Mouse (Mus musculus) midbrain, embryonic 16.5 days (tissue): ENCODE measurements around the gene Tmem98. TPM values are rescaled to one million over a fixed set of nuclear protein-coding genes. Genes with fewer than 3 reads are reported as not detected.

ENCODE experiments used
- ATAC-seq: fragments of 200-750 bp; cut with Nextera tagmentation; 2 replicates; pipeline ENCODE4 v1.8.0; 2017; ENCODE audit warnings: moderate TSS enrichment
- H3K27ac ChIP-seq: fragments of 300-500 bp; sonication (generic); 2 replicates; pipeline ENCODE4 v1.5.1; 2014; ENCODE audit warnings: mild to moderate bottlenecking, low read length, mixed read lengths
- H3K27me3 ChIP-seq: fragments of 300-500 bp; sonication (generic); 2 replicates; pipeline ENCODE4 v1.6.1; 2014; ENCODE audit warnings: low read depth, low read length, mixed read lengths; ENCODE audit not compliant: control insufficient read depth, insufficient read depth
- H3K36me3 ChIP-seq: fragments of 300-500 bp; sonication (generic); 2 replicates; pipeline ENCODE4 v1.6.1; 2014; ENCODE audit warnings: mild to moderate bottlenecking, low read length, moderate library complexity, mixed read lengths; ENCODE audit not compliant: control insufficient read depth, insufficient read depth
- H3K4me1 ChIP-seq: fragments of 300-500 bp; sonication (generic); 2 replicates; pipeline ENCODE4 v1.6.1; 2014; ENCODE audit warnings: mild to moderate bottlenecking, low read length, mixed read lengths; ENCODE audit not compliant: control insufficient read depth, insufficient read depth
- H3K4me2 ChIP-seq: fragments of 300-500 bp; sonication (generic); 2 replicates; pipeline ENCODE4 v1.6.1; 2014; ENCODE audit warnings: mild to moderate bottlenecking, low read length, mixed read lengths
- H3K4me3 ChIP-seq: fragments of 300-500 bp; sonication (generic); 2 replicates; pipeline ENCODE4 v1.5.1; 2014; ENCODE audit warnings: low read depth, mild to moderate bottlenecking, low read length, moderate library complexity, mixed read lengths
- H3K9ac ChIP-seq: fragments of 300-500 bp; sonication (generic); 2 replicates; pipeline ENCODE4 v1.6.1; 2014; ENCODE audit warnings: low read depth, low read length, mixed read lengths
- H3K9me3 ChIP-seq: fragments of 300-500 bp; sonication (generic); replicated peaks from 2 replicates; pipeline ENCODE4 v1.6.1; 2014; ENCODE audit warnings: mild to moderate bottlenecking, low read length, mixed read lengths; ENCODE audit not compliant: control insufficient read depth, poor library complexity, severe bottlenecking
- WGBS: fragments of 180-500 bp; shearing (Covaris S2); extraction: QIAGEN DNeasy Blood & Tissue Kit; methylation state at CpG from one replicate; pipeline ENCODE4 v1.1.7; 2014; 5-methylcytosine and 5-hydroxymethylcytosine counted together
- polyA plus RNA-seq: library from polyadenylated mRNA; unstranded; fragments of >200 nt; fragmentation: Nextera tagmentation; extraction: Ambion mirVana; gene quantifications from 2 replicates; pipeline ENCODE4 v1.2.1, GENCODE M21; 2015

The Tmem98 gene
- polyA plus RNA-seq, 1 experiment from 2014 or later = 18.6 TPM

DNA sequence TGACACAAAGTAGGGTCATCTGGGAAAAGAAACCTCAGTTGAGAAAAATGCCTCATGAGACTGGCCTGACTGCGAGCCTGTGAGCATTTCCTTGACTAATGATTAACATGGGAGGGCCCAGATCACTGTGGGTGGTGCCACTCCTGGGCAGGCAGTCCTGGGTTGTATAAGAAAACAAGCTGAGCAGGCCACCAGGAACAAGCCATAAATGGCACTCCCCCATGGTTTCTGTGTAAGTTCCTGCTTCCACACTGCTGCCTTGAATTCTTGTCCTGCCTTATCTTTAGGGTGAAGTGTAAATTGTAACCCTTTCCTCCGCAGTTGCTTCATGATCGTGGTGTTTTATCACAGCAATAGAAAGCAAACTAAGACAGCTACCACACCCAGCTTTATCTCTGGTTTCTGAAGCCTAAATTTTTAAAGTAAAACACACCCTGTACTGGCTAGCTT lies 25.7 kb upstream of the Tmem98 start:
- H3K4me3 ChIP-seq = no peak overlapping the region
- no peaks in the 10 kb centered on the region for H3K36me3 ChIP-seq
- H3K27ac ChIP-seq = no peak overlapping the region
- no peaks in the 10 kb centered on the region for H3K9me3 ChIP-seq
- WGBS = 64% methylated on average over 3 of the region's 3 CpGs
- peaks cover under 1% of the 10 kb centered on the region; the same call in 1 of the 2 replicates for H3K4me1 ChIP-seq
- 0 out of 2 replicates have a peak, but pooled peaks cover 2% of the 10 kb centered on the region for H3K27me3 ChIP-seq
- H3K9ac ChIP-seq = no peak overlapping the region
- H3K4me2 ChIP-seq = no peak overlapping the region
- no peak for ATAC-seq

DNA sequence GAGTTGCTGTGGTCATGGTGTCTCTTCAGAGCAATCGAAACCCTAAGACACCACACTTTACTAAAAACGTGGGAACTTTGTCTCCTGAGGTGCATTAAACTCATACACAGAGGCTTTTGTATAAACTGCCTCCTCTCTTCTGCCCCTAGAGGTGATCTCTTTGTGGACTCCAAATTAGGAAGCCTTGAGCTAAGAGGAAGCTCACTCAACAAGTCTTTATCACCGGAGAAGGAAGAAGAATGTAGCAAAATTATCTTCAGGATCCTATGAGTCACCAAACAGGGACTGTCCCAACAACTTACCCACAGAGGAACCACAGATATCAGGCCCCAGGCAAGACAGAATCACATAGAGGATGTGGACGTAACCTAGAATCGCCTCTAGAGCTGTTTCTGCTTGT lies 24.3 kb upstream of the Tmem98 start:
- Histone ChIP-seq H3K9me3 (no peaks in the 10 kb centered on the region), H3K4me3 (no peak overlapping the region), H3K27me3 (0 out of 2 replicates have a peak, but pooled peaks cover 2% of the 10 kb centered on the region), H3K36me3 (no peaks in the 10 kb centered on the region), H3K27ac (no peak overlapping the region), H3K4me1 (no peaks in the 10 kb centered on the region), H3K4me2 (no peak overlapping the region), H3K9ac (no peak overlapping the region)
- WGBS = 86% methylated on average over 5 of the region's 5 CpGs
- ATAC-seq = no peak

DNA sequence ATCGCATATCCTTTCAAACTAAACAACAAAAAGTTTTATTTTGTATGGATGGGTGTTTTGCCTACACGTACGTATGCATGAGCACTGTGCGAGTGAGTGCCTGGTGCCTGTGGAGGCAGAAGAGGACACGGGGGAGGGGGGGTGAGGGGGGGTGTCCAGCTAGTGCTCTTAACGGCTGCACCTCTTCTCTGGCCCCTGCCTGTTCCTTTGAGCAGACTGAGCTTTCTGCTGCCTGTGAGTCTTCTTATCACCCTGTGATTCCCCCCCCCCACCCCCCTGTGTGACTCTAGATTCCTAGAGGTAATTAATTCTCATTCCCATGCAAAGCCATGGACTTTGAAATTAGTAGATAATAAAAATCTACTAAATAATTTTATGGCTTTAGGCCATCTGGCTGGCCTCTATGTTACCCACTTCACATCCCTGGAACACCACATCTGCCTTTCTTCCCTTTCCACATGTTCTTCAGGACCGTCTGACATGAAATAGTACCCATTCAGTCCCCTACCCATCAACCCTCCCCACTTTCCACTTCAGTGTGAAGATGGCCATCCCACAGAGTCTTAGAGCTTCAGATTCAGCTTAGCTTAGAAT lies 20.2 kb upstream of the Tmem98 start:
- Histone ChIP-seq H3K27ac (no peak overlapping the region), H3K4me2 (no peak overlapping the region), H3K4me3 (no peak overlapping the region), H3K36me3 (no peaks in the 10 kb centered on the region), H3K4me1 (no peaks in the 10 kb centered on the region), H3K9me3 (no peaks in the 10 kb centered on the region), H3K9ac (no peak overlapping the region), H3K27me3 (0 out of 2 replicates have a peak, but pooled peaks cover 2% of the 10 kb centered on the region)
- no peak for ATAC-seq
- 70% methylated on average over 7 of the region's 7 CpGs for WGBS

DNA sequence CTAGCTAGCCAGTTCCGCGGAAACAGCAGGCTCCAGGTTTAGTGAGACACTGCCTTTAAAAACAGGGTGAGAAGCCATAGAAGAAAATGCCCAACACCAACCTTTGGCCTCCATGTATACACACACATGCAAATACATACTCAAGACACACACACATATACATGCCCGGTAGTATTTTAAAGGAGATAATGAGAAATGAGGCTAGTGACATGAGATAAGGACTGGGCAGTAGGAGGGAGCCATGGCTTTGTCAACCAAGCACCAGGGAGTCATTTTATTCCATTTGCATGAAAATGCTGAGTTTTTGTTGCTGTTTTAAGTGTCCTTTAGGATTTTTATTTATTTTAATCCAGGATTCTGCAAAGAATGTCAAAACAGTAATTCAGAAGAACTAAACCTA lies 19.6 kb upstream of the Tmem98 start:
- Histone ChIP-seq H3K4me2 (no peak overlapping the region), H3K9ac (no peak overlapping the region), H3K4me3 (no peak overlapping the region), H3K36me3 (no peaks in the 10 kb centered on the region), H3K9me3 (no peaks in the 10 kb centered on the region), H3K4me1 (no peaks in the 10 kb centered on the region), H3K27me3 (0 out of 2 replicates have a peak, but pooled peaks cover 2% of the 10 kb centered on the region), H3K27ac (no peak overlapping the region)
- WGBS = 69% methylated on average over 3 of the region's 3 CpGs
- ATAC-seq = no peak

DNA sequence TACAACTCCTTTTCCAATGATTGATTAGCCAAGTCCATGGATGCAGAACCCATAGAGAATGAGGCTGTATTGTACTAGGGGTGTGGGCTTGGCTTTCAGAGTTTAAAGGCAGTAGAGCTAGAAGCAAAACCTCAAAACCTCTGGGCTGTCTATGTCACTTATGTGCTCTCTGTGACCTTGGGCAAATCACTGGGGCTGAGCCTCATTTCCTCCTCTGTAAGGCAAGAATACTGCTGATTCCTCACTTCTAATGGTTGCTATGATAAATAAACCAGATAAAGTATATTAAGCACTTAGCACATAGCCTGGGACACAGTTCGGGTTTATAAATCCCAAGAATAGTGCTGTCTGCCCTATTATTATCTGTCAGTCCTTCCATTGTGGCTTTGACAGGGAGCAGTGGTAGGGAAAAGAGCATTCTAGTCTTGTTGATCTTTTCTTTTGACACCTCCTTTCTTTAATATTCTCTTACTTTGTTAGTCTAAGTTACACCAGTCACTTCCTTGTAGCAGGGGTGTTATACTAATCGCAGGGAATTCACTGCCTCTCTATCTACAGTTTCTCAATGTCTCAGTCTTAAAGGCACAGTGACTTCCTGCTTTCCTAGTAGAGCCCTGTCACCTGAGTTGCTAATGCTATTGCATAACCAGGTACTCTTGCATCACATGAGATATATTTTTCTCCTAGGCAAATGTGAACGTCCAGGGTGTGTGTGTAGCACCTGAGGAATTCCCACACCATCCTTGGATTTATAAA lies 18.1 kb upstream of the Tmem98 start:
- H3K4me2 ChIP-seq = no peak overlapping the region
- H3K9ac ChIP-seq = no peak overlapping the region
- H3K36me3 ChIP-seq = no peaks in the 10 kb centered on the region
- ATAC-seq = no peak
- no peaks in the 10 kb centered on the region for H3K4me1 ChIP-seq
- H3K9me3 ChIP-seq = no peaks in the 10 kb centered on the region
- H3K27ac ChIP-seq = no peak overlapping the region
- no peak overlapping the region for H3K4me3 ChIP-seq
- no peaks in the 10 kb centered on the region for H3K27me3 ChIP-seq
- WGBS = 73% methylated on average over 3 of the region's 3 CpGs

DNA sequence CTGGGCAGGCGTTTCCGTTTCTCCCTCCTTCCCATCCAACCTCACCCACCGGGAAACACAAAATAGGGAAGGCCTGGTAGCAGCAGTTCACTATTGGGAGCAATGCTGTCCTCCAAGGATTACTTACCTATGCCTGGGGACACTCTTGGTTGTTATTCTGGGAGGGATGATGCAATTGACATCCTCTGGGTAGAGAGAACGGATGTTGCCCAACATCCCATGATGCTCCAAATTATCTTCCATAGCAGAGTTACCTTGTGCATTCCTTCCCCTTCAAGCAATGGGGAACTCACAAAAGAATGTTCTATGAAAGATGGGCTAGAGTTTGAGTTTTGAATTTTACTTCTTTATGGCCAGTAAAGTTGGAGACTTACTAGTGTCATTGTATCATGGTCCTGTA lies 16.6 kb upstream of the Tmem98 start:
- Histone ChIP-seq H3K27me3 (no peaks in the 10 kb centered on the region), H3K9ac (no peak overlapping the region), H3K9me3 (no peaks in the 10 kb centered on the region), H3K27ac (no peak overlapping the region), H3K4me1 (no peaks in the 10 kb centered on the region), H3K36me3 (no peaks in the 10 kb centered on the region), H3K4me3 (no peak overlapping the region), H3K4me2 (no peak overlapping the region)
- ATAC-seq = no peak
- WGBS = 95% methylated on average over 4 of the region's 4 CpGs

DNA sequence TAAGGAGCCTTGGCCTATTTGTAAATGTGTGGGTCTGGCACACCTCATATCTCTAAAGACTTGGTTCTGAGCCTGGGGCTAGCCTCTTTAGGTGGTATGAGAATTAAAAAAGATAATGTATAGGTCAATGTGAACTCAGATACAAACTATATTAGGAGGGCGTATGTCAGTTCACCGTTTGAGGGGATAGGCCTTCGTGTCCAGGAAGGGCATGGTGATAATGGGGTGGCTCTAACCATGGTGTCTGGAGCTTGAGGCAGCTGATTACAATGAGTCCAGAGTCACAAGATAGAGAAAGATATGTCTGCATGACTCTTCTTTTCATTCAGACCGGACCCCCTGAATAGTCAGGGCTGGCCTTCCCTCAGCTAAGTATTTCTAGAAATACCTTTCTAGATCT lies 15.7 kb upstream of the Tmem98 start:
- H3K4me3 ChIP-seq = no peak overlapping the region
- H3K4me2 ChIP-seq = no peak overlapping the region
- no peak for ATAC-seq
- H3K4me1 ChIP-seq = no peaks in the 10 kb centered on the region
- no peaks in the 10 kb centered on the region for H3K36me3 ChIP-seq
- H3K27ac ChIP-seq = no peak overlapping the region
- no peak overlapping the region for H3K9ac ChIP-seq
- no peaks in the 10 kb centered on the region for H3K9me3 ChIP-seq
- no peaks in the 10 kb centered on the region for H3K27me3 ChIP-seq
- 90% methylated on average over 4 of the region's 4 CpGs for WGBS

DNA sequence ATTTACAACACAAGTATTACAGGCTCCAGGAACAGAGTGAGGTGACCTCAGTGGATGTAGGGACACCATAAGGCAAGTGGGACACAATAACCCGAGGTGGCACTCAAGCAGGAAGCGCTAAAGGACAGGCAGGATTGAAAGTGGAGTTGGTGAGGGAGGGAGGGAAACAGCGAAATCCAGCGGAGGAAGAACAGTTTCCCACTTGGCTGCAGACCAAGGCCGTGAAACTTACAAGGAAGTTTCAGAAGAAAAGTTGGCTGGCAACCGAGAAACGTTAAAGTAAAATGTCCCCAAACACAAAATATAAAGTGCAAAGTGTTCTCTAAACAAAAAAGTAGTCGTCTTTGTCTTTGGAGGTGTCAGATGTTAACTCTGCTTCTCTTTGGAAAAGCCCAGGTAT lies 14.5 kb upstream of the Tmem98 start:
- Histone ChIP-seq H3K4me1 (no peaks in the 10 kb centered on the region), H3K4me2 (no peak overlapping the region), H3K27ac (no peak overlapping the region), H3K36me3 (no peaks in the 10 kb centered on the region), H3K9ac (no peak overlapping the region), H3K4me3 (no peak overlapping the region), H3K27me3 (no peaks in the 10 kb centered on the region), H3K9me3 (no peaks in the 10 kb centered on the region)
- no peak for ATAC-seq
- WGBS = 76% methylated on average over 8 of the region's 8 CpGs

DNA sequence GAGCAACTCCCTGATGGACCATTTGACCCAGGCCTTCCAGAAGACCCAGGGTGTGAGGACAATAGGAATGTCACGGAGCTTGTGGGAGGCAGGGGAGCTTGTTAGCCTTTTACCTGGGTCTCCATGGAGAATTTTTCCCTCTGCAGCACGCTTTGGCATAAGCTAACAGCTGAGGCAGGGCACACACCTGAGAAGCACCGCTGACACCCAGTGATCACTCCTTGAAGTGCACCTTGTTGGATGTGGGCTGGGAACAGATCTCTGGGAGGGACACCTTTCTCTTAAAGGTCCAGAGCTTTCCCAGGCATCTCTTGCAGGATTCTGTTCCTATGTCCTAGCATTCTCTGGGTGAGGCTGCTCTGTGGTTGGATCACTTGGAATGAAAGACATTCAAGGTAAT lies 10.0 kb upstream of the Tmem98 start:
- no peak overlapping the region for H3K4me2 ChIP-seq
- no peak overlapping the region for H3K4me3 ChIP-seq
- 36% methylated on average over 3 of the region's 3 CpGs for WGBS
- no peak overlapping the region for H3K27ac ChIP-seq
- H3K27me3 ChIP-seq = no peaks in the 10 kb centered on the region
- H3K36me3 ChIP-seq = no peaks in the 10 kb centered on the region
- no peak for ATAC-seq
- no peaks in the 10 kb centered on the region for H3K4me1 ChIP-seq
- no peaks in the 10 kb centered on the region for H3K9me3 ChIP-seq
- H3K9ac ChIP-seq = no peak overlapping the region
